Mouse (Mus musculus) kidney, adult 10 weeks (tissue): ENCODE results near the gene Mapk8ip3. TPM values are rescaled to one million over a fixed set of nuclear protein-coding genes. Genes with fewer than 3 reads are reported as not detected.

Experiments used
- polyA plus RNA-seq: library from polyadenylated mRNA; stranded (reverse); fragments of 350-450 nt; fragmentation: Illumina TruSeq; extraction: RNeasy Lipid Tissue Mini Kit (QIAGEN cat#74804); gene quantifications from one replicate; pipeline ENCODE4 v1.2.3, GENCODE M21; 2014; ENCODE audit warnings: low read depth, low replicate concordance

Mapk8ip3 gene
- polyA plus RNA-seq = 3.3 TPM

DNA sequence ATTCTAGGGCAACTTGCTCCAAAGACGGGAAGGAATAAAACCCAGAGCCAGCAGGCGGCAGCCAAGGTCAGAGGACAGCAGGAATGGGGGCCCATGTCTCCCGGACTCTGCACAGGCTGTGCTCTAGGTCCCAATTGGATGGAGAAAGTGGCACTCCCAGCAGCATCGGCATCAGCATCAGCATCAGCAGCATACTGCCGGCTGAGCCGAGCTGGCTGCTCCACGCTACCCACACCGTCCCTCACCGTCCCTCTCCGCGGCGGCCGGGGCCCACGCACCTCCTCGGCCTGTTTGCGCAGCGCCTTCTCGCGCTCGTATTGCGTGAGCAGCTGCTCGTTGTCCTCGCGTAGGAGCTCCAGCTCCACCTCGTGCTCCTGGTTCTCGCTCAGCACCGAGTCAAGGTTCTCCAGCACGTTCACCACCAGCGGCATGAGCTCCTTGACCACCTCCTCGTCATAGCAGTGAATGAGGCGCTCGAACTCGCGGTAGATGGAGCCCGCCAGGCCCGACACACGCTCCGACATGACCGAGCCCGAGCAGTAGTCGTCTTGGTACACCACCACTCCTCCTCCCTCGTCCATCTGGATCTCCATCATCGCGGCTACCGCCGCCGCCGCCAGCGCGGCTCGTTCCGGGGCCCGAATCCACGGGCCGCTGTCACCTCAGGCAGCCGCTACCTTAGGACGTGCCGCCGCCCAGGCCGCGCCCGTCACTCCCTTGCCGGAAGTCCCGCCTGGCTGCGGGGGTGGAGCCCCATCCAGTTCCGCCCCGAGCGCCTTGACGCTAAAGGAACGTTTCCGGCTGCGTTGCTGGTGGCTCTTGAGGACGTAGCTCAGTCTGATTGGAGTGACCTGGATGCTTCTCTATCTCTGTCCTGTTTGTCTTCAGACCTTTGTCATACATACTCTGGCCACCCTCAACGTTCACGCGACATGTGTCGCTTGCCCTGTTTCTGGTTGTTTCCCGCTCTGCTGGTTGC, at the start of gene Mapk8ip3:
TSS of gene Mapk8ip3 (minus strand) at position 719 of the 979 bp plus-strand sequence.

DNA sequence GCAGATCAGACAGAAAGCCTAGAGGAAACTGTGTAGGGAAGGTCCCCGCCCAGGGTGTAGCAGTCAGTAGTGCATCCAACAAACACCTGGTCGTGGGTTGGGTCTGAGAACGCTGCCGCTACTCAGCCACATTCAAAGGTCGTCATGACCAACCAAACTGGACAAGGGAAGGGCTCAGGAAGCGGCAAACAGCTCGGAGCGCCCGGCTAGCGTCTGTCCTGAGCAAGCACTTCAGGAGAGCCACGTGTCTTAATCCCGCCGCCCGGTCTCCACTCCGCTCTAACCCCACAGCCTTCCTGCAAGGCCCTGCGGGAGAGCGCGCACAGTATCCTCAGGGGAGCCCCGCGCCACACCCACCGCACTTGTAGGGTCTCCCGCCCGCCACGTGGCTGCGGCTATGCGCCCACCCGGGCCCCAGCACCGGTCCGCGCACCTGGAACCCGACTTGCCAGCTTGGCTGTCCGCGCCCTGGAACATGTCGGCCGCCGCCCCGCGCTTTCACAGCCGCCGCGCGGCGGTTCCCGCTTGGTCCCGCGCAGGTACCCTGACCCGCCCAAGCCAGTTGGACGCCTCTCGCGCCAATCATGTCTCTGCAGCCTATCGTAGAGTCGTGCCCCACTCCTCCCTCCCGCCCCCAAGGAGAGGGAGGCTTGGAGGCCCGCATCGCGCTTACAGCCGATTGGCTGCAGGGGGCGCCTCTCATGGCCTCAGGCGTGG, 23.5 kb upstream of the Mapk8ip3 start, which contains the start of gene Jpt2:
TSS of gene Jpt2 (minus strand) at position 555 of the 717 bp plus-strand sequence.

DNA sequence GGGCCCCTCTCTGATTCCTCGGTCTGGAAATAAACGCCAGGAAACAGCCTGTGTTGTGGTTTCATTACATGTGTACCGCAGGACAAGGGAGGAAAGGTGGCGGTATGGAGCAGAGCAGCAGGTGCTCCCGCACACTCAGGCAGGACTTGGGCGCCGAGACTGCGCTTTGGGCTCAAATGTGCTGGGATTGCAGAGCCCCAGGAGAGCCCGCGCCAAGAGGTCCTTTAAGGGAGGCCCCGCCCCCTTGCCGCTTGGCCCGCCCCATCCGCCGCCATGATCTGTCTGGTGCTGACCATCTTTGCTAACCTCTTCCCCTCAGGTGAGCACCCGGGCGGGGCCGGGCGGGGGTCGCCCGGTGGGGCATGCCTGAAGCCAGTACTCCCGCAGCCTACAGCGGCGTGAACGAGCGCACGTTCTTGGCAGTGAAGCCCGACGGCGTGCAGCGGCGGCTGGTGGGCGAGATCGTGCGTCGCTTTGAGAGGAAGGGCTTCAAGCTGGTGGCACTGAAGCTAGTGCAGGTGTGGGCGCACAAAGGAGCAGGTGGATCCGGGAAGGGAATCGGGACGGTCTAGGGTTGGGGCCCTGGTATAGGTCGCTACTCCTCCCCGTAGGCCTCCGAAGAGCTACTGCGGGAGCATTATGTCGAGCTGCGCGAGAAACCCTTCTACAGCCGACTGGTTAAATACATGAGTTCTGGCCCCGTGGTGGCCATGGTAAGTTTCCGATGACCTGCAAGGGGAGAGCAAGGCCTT, 40.4 kb downstream of the Mapk8ip3 start, which contains the start of gene Nme3:
TSS of gene Nme3 (plus strand) at position 260 of the 752 bp plus-strand sequence.

DNA sequence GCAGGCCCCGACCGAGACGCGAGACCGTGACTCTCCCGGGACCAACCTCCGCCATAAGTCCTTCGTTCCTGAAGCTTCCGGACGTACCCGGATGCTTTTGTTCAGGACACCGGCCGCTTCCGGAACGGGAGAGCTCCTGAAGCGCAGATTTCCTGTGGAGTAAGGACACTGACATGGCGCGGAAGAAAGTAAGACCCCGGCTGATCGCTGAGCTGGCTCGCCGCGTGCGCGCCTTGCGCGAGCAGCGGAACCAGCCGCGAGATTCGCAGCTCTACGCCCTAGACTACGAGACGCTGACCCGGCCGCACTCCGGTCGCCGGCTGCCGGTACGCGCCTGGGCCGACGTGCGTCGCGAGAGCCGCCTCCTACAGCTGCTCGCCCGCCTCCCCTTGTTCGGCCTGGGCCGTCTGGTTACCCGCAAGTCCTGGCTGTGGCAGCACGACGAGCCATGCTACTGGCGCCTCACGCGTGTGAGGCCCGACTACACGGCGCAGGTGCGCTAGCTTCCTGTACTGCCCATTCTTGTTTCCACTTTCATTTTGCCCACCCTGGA, 41.7 kb downstream of the Mapk8ip3 start, which contains the start of the genes Eme2 and Mrps34:
TSS of gene Eme2 (minus strand) at position 93 of the 553 bp plus-strand sequence.
TSS of gene Mrps34 (plus strand) at position 122 of the 553 bp plus-strand sequence.

DNA sequence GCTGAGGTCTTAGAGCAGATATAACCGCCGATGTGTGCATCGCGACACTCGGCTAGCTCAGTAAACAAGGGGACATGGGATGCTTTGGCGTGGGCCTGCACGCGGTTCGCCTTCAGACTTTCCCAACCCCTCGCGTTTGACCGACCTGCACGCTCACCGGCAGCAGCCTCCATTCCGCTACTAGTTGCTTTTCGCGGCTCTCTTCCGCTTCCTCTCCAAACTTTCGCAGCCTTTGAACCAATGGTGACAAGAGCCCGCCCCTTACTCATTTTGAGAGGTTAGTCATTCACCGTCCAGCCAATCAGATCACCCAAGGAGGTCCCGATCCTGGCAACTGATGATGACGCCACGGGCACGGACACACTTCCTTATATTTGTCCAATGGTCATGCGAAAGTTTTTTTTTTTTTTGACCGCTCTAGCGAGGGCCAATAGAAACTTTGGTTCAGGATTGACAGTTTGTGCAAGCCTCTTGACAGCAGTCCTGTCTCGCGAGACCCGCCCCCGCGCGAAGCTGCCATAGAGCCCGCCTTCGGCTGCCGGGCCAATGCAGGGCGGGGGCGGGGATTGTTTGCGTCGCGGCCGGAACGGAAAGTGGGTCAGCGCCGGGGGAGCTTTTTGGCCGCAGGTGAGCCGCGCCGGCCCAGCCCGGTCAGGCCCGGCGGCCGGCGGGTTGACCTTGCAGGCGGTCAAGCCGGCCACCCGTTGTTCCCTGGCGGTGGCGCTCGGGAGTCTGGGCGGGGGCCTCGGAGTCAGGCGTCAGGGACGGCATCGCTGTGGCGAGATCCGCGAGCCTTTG, 50.4 kb downstream of the Mapk8ip3 start, which contains the start of the genes Nubp2 and Spsb3:
TSS of gene Nubp2 (minus strand) at position 216 of the 798 bp plus-strand sequence.
TSS of gene Spsb3 (plus strand) at position 510 of the 798 bp plus-strand sequence.

DNA sequence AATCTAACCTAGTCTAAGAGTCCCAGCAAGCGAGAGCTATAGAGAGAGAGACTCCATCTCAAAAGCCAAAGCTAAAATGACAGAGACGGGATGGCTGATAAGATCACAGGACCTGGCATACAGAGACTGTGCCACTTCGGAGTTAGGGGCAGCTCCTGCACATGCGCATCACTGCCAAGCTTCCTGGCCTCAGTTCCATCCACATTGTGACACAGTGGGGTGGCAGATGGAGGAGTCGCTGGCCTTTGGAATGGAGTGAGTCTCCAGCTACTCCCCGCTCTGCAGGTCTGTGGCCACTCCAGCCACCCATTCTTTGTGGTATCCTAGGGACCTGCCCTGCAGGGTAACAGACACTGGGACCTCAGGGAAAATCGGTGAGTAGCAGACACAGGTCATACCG, 71.0 kb downstream of the Mapk8ip3 start, which contains the start of gene Igfals:
TSS of gene Igfals (plus strand) at position 222 of the 400 bp plus-strand sequence.

DNA sequence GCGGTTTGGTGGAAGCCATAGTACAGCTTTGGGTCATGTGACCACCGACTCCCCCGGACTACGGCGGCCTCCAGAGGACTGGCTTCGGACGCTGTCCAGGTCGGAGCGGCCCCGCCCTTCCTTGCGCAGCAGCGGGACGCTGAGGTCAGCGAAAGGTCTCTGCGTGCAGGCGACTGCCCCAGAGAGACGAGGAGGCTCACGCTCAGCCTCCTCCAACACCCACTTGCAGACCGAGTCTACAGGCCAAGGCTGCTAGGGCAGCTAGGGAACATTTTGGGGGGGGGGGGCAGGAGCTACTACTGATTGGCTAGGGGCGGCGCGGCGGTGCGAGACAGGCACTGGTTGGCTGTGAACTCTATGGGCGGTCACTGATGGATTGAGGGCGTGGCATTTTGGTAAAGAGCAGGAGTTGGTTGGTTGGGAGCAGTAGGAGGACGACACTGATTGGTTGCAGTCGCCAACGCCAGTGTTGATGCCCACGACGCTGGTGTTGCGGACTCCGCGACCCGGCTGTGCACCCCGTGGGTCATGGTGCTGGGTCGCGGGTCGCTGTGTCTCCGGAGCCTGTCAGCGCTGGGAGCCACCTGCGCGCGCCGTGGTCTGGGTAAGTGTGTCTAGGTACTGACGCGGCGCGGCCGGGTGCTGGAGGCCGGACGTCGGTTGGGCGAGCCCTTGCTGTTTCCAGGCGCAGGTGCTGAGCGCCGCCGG, 86.6 kb downstream of the Mapk8ip3 start, which contains the start of gene Fahd1:
TSS of gene Fahd1 (minus strand) at position 300 of the 708 bp plus-strand sequence.

Other genes starting within 250 kb of the Mapk8ip3 start
- 0.32 TPM for gene Syngr3, start 247.0 kb downstream of the Mapk8ip3 start, polyA plus RNA-seq
- 9.9 TPM for gene Gfer, start 240.8 kb downstream of the Mapk8ip3 start, polyA plus RNA-seq
- 1.4 TPM for gene Noxo1, start 240.7 kb downstream of the Mapk8ip3 start, polyA plus RNA-seq
- not detected for gene Tbl3, start 229.3 kb downstream of the Mapk8ip3 start, polyA plus RNA-seq
- gene Rnf151, start 218.9 kb downstream of the Mapk8ip3 start, polyA plus RNA-seq = not detected
- 425 TPM for gene Rps2, start 218.9 kb downstream of the Mapk8ip3 start, polyA plus RNA-seq
- 205 TPM for gene Ndufb10, start 212.5 kb downstream of the Mapk8ip3 start, polyA plus RNA-seq
- gene Rpl3l, start 209.2 kb downstream of the Mapk8ip3 start, polyA plus RNA-seq = not detected
- gene Msrb1, start 200.3 kb downstream of the Mapk8ip3 start, polyA plus RNA-seq = 5.7 TPM
- not detected for gene Hs3st6, start 184.0 kb downstream of the Mapk8ip3 start, polyA plus RNA-seq
- 0.44 TPM for gene Meiob, start 132.7 kb downstream of the Mapk8ip3 start, polyA plus RNA-seq
- gene Hagh, start 96.8 kb downstream of the Mapk8ip3 start, polyA plus RNA-seq = 52.5 TPM
- 332 TPM for gene Fahd1, start 86.6 kb downstream of the Mapk8ip3 start, polyA plus RNA-seq
- gene Igfals, start 71.0 kb downstream of the Mapk8ip3 start, polyA plus RNA-seq = 0.77 TPM
- 4.9 TPM for gene Nubp2, start 50.6 kb downstream of the Mapk8ip3 start, polyA plus RNA-seq
- 0.61 TPM for gene Spsb3, start 50.3 kb downstream of the Mapk8ip3 start, polyA plus RNA-seq
- gene Eme2, start 41.9 kb downstream of the Mapk8ip3 start, polyA plus RNA-seq = 1.6 TPM
- gene Mrps34, start 41.9 kb downstream of the Mapk8ip3 start, polyA plus RNA-seq = 1.1 TPM
- 3.3 TPM for gene Nme3, start 40.5 kb downstream of the Mapk8ip3 start, polyA plus RNA-seq
- 80.0 TPM for gene Jpt2, start 23.7 kb upstream of the Mapk8ip3 start, polyA plus RNA-seq
- 4.7 TPM for gene Cramp1l, start 78.8 kb upstream of the Mapk8ip3 start, polyA plus RNA-seq
- 7.6 TPM for gene Ift140, start 79.1 kb upstream of the Mapk8ip3 start, polyA plus RNA-seq
- gene Tmem204, start 146.6 kb upstream of the Mapk8ip3 start, polyA plus RNA-seq = 16.4 TPM
- 2.3 TPM for gene Telo2, start 179.0 kb upstream of the Mapk8ip3 start, polyA plus RNA-seq
- gene Ptx4, start 183.8 kb upstream of the Mapk8ip3 start, polyA plus RNA-seq = not detected
- gene Clcn7, start 196.4 kb upstream of the Mapk8ip3 start, polyA plus RNA-seq = 5.4 TPM
- not detected for gene Ccdc154, start 225.5 kb upstream of the Mapk8ip3 start, polyA plus RNA-seq
- not detected for gene Gm38655, start 238.5 kb upstream of the Mapk8ip3 start, polyA plus RNA-seq
- 17.3 TPM for gene BC003965, start 247.6 kb upstream of the Mapk8ip3 start, polyA plus RNA-seq